Mouse (Mus musculus) stomach, embryonic 16.5 days (tissue): ENCODE results near the gene Naa20. TPM values are rescaled to one million over a fixed set of nuclear protein-coding genes. Genes with fewer than 3 reads are reported as not detected.

Experiments
- ATAC-seq: fragments of 200-750 bp; cut with Nextera tagmentation; 2 replicates; pipeline ENCODE4 v1.8.0; 2017; ENCODE audit warnings: moderate number of reproducible peaks, moderate TSS enrichment; ENCODE audit not compliant: insufficient read depth, low FRiP score
- H3K27ac ChIP-seq: fragments of 300-500 bp; sonication (generic); 2 replicates; pipeline ENCODE4 v1.5.1; 2014; ENCODE audit warnings: low read length
- H3K27me3 ChIP-seq: fragments of 300-500 bp; sonication (generic); 2 replicates; pipeline ENCODE4 v1.6.1; 2014; ENCODE audit warnings: low read length, control low read depth, mixed read lengths; ENCODE audit not compliant: control insufficient read depth, insufficient read depth
- H3K36me3 ChIP-seq: fragments of 300-500 bp; sonication (generic); 2 replicates; pipeline ENCODE4 v1.6.1; 2014; ENCODE audit warnings: low read length; ENCODE audit not compliant: control insufficient read depth, insufficient read depth
- H3K4me1 ChIP-seq: fragments of 300-500 bp; sonication (generic); 2 replicates; pipeline ENCODE4 v1.6.1; 2014; ENCODE audit warnings: low read length, control low read depth, mixed read lengths; ENCODE audit not compliant: control insufficient read depth, insufficient read depth
- H3K4me2 ChIP-seq: fragments of 300-500 bp; sonication (generic); 2 replicates; pipeline ENCODE4 v1.6.1; 2014; ENCODE audit warnings: low read depth, low read length, mixed read lengths
- H3K4me3 ChIP-seq: fragments of 300-500 bp; sonication (generic); replicated peaks from 2 replicates; pipeline ENCODE4 v1.5.1; 2014; ENCODE audit warnings: mild to moderate bottlenecking, low read length
- H3K9ac ChIP-seq: fragments of 300-500 bp; sonication (generic); 2 replicates; pipeline ENCODE4 v1.6.1; 2014; ENCODE audit warnings: low read length
- H3K9me3 ChIP-seq: fragments of 300-500 bp; sonication (generic); replicated peaks from 2 replicates; pipeline ENCODE4 v1.6.1; 2016; ENCODE audit warnings: low read length, control low read depth; ENCODE audit not compliant: control insufficient read depth
- WGBS: fragments of 180-500 bp; shearing (Covaris S2); extraction: QIAGEN DNeasy Blood & Tissue Kit; methylation state at CpG from one replicate; pipeline ENCODE4 v1.1.7; 2014; 5-methylcytosine and 5-hydroxymethylcytosine counted together
- polyA plus RNA-seq: library from polyadenylated mRNA; unstranded; fragments of >200 nt; fragmentation: Nextera tagmentation; extraction: Ambion mirVana; gene quantifications from 2 replicates; pipeline ENCODE4 v1.2.1, GENCODE M21; 2015

The Naa20 gene
- polyA plus RNA-seq, 1 experiment from 2014 or later = 144 TPM

GRCm38 (mm10) chr2:145866238-145866637, 35.7 kb upstream of the Naa20 start:
- Histone ChIP-seq H3K4me3 (no peak overlapping the region), H3K27ac (no peak overlapping the region), H3K9ac (no peak overlapping the region), H3K27me3 (no peaks in the 10 kb centered on the region), H3K4me1 (peaks cover 11% of the 10 kb centered on the region; the same call in 1 of the 2 replicates), H3K4me2 (no peak overlapping the region), H3K9me3 (0 out of 2 replicates have a peak, but pooled peaks cover 4% of the 10 kb centered on the region), H3K36me3 (peaks cover 12% of the 10 kb centered on the region; the same call in 1 of the 2 replicates)
- no peak for ATAC-seq
- WGBS = 90% methylated on average over 3 of the region's 3 CpGs

- no peak overlapping the region for H3K9ac ChIP-seq
- WGBS = 92% methylated on average over 11 of the region's 11 CpGs
- no peak overlapping the region for H3K4me2 ChIP-seq
- no peak overlapping the region for H3K4me3 ChIP-seq
- no peak for ATAC-seq
- no peak overlapping the region for H3K27ac ChIP-seq
- peaks cover 12% of the 10 kb centered on the region; the same call in 1 of the 2 replicates for H3K36me3 ChIP-seq
- H3K9me3 ChIP-seq = 0 out of 2 replicates have a peak, but pooled peaks cover 4% of the 10 kb centered on the region
- no peaks in the 10 kb centered on the region for H3K27me3 ChIP-seq
- H3K4me1 ChIP-seq = peaks cover 11% of the 10 kb centered on the region; the same call in 1 of the 2 replicates
Measured at GRCm38 (mm10) chr2:145866695-145867449, 35.0 kb upstream of the Naa20 start.

GRCm38 (mm10) chr2:145871308-145871707, 30.6 kb upstream of the Naa20 start:
- Histone ChIP-seq H3K4me1 (peaks cover 8% of the 10 kb centered on the region), H3K9me3 (0 out of 2 replicates have a peak, but pooled peaks cover 4% of the 10 kb centered on the region), H3K27me3 (no peaks in the 10 kb centered on the region), H3K4me3 (no peak overlapping the region), H3K9ac (no peak overlapping the region), H3K27ac (peak overlapping the region; percentile 59; the same call in 1 of the 2 replicates), H3K36me3 (peaks cover 12% of the 10 kb centered on the region; the same call in 1 of the 2 replicates), H3K4me2 (no peak overlapping the region)
- ATAC-seq = no peak
- WGBS = 73% methylated on average over 4 of the region's 4 CpGs

- 0 out of 2 replicates have a peak, but pooled peaks cover 2% of the 10 kb centered on the region for H3K9me3 ChIP-seq
- H3K27me3 ChIP-seq = no peaks in the 10 kb centered on the region
- H3K27ac ChIP-seq = peak overlapping the region; percentile 59; the same call in 1 of the 2 replicates
- H3K4me2 ChIP-seq = no peak overlapping the region
- no peak overlapping the region for H3K9ac ChIP-seq
- 78% methylated on average over 1 of the region's 1 CpGs for whole genome bisulfite sequencing
- peak; percentile 60; the same call in 1 of the 2 replicates for ATAC-seq
- peaks cover 8% of the 10 kb centered on the region for H3K4me1 ChIP-seq
- H3K4me3 ChIP-seq = no peak overlapping the region
- peaks cover 5% of the 10 kb centered on the region; the same call in 1 of the 2 replicates for H3K36me3 ChIP-seq
Measured at GRCm38 (mm10) chr2:145872099-145872498, 29.8 kb upstream of the Naa20 start.

GRCm38 (mm10) chr2:145873953-145874352, 27.9 kb upstream of the Naa20 start:
- H3K4me1 ChIP-seq = peaks cover 8% of the 10 kb centered on the region
- H3K4me2 ChIP-seq = no peak overlapping the region
- H3K36me3 ChIP-seq = peaks cover 9% of the 10 kb centered on the region; the same call in 1 of the 2 replicates
- ATAC-seq = no peak
- 65% methylated on average over 1 of the region's 1 CpGs for WGBS
- H3K4me3 ChIP-seq = no peak overlapping the region
- peak overlapping the region; percentile 21; the same call in 1 of the 2 replicates for H3K27ac ChIP-seq
- no peaks in the 10 kb centered on the region for H3K9me3 ChIP-seq
- H3K27me3 ChIP-seq = no peaks in the 10 kb centered on the region
- no peak overlapping the region for H3K9ac ChIP-seq

GRCm38 (mm10) chr2:145874879-145875482, 26.9 kb upstream of the Naa20 start:
- ATAC-seq = peak; percentile 64
- Histone ChIP-seq H3K4me3 (no peak overlapping the region), H3K27ac (peak overlapping the region; percentile 21), H3K4me2 (no peak overlapping the region), H3K4me1 (peaks cover 8% of the 10 kb centered on the region), H3K9ac (no peak overlapping the region), H3K9me3 (no peaks in the 10 kb centered on the region), H3K36me3 (peaks cover 19% of the 10 kb centered on the region), H3K27me3 (no peaks in the 10 kb centered on the region)
- 38% methylated on average over 3 of the region's 3 CpGs for WGBS

GRCm38 (mm10) chr2:145877191-145877590, 24.7 kb upstream of the Naa20 start:
- Histone ChIP-seq H3K4me3 (no peak overlapping the region), H3K9ac (no peak overlapping the region), H3K27ac (no peak overlapping the region), H3K4me2 (no peak overlapping the region), H3K36me3 (peaks cover 23% of the 10 kb centered on the region), H3K9me3 (no peaks in the 10 kb centered on the region), H3K4me1 (peaks cover 8% of the 10 kb centered on the region), H3K27me3 (no peaks in the 10 kb centered on the region)
- 94% methylated on average over 3 of the region's 3 CpGs for WGBS
- no peak for ATAC-seq

- ATAC-seq = no peak
- peak overlapping the region; percentile 52; the same call in 1 of the 2 replicates for H3K27ac ChIP-seq
- H3K27me3 ChIP-seq = no peaks in the 10 kb centered on the region
- H3K9me3 ChIP-seq = no peaks in the 10 kb centered on the region
- H3K9ac ChIP-seq = no peak overlapping the region; the same call in 1 of the 2 replicates
- H3K36me3 ChIP-seq = peaks cover 30% of the 10 kb centered on the region
- 75% methylated on average over 11 of the region's 11 CpGs for WGBS
- H3K4me2 ChIP-seq = no peak overlapping the region
- H3K4me3 ChIP-seq = no peak overlapping the region
- peaks cover 24% of the 10 kb centered on the region for H3K4me1 ChIP-seq
Measured at GRCm38 (mm10) chr2:145880887-145881747, 20.8 kb upstream of the Naa20 start.
